Mouse (Mus musculus) spleen, adult 2 months (tissue): ENCODE results near the gene Nav2.

Experiments used
- CTCF ChIP-seq: fragments of 200-500 bp; IDR thresholded peaks from 2 replicates; pipeline ENCODE4 v1.5.1; 2011; ENCODE audit warnings: mild to moderate bottlenecking, inconsistent platforms; ENCODE audit not compliant: insufficient read depth, insufficient read length, insufficient replicate concordance; ENCODE audit errors: extremely low read depth
- POLR2A ChIP-seq: fragments of 200-500 bp; IDR thresholded peaks from 2 replicates; pipeline ENCODE4 v1.6.1; 2011; ENCODE audit warnings: low read depth, low read length, inconsistent platforms

- TF ChIP-seq POLR2A (no peak), CTCF (no peak)
Observed at GRCm38 (mm10) chr7:49199366-49199765, 290.9 kb downstream of the Nav2 start.
